Mouse (Mus musculus): ENCODE data around the gene Gnptg.

GRCm38 (mm10) chr17:25224586-25225222, 15.2 kb downstream of the Gnptg start:
- TF ChIP-seq CTCF (IDR thresholded peaks at IDR 0.05; ENCODE audit: low read depth): no peak
- TF ChIP-seq EP300 (optimal IDR thresholded peaks at IDR 0.05): no peak

All from stomach, postnatal 0 days (tissue).